Mouse (Mus musculus) left cerebral cortex, postnatal 4 days (tissue): Measurements from ENCODE around the gene Igfbp2. TPM values are rescaled to one million over a fixed set of nuclear protein-coding genes. Genes with fewer than 3 reads are reported as not detected.
A peak's percentile ranks its signal among the peaks of the same experiment; 100 is the strongest.

ENCODE experiments used
- DNase-seq: peaks from one replicate; pipeline ENCODE4 v3.0.0-alpha.2; 2022
- intact Hi-C: fragments of 180-260 bp; cut with DNase I; formaldehyde crosslinking; loops from one replicate; pipeline ENCODE4 v1.15.1; 2025
- total RNA-seq, 2 experiments: library from RNA; stranded (reverse); gene quantifications; 2 replicates each; pipeline ENCODE4 v1.2.3; 2021

Gene Igfbp2
- total RNA-seq, 2 experiments from 2014 or later, result 157 to 158 TPM

GRCm38 (mm10) chr1:72813639-72814403, 10.5 kb upstream of the Igfbp2 start:
- intact Hi-C loops, result no loop called here
- no peak for DNase-seq

GRCm38 (mm10) chr1:72815184-72815583, 9.1 kb upstream of the Igfbp2 start:
- intact Hi-C loops, result no loop called here
- DNase-seq, result peak; percentile 7

DNA sequence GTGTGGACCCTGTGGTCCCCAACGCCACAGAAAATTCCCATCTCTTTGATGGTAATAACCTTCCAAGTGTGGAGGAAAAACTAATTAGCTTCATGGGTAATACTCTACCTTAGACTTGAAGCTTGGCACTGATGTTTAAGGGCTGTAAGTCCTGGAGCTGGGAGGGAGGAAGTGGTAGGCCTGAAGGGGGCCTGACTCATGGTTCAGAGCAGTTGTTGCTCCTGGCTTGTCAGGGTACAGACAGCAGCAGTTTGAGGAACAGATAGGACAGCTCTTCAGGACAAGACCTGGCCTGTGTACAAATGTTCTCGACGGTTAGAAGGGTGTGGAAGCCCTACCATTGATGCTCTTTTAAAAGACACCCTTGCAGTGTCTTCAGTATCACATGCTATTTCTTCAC, 8.7 kb upstream of the Igfbp2 start:
- DNase-seq, result no peak
- intact Hi-C loops, result no loop called here

DNA sequence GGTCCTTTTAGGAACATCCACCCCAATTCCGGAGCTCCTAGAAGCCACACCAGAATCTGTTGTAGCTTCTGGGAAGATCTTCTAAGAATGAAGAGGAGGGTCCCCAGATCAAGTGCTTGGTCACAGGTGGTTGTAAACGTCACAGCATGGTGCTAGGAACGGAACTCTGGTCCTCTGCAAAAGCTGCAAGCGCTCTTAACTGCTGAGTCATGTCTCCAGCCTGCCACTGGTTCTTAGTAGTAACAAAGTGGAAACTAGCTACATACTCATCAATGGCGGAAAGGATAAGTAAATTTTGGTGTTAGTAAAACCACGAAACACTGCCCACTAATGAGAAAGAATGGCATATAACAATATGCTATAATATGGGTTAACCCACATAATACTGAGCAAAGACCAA, 4.3 kb upstream of the Igfbp2 start:
- no peak for DNase-seq
- intact Hi-C loops, result no loop called here

DNA sequence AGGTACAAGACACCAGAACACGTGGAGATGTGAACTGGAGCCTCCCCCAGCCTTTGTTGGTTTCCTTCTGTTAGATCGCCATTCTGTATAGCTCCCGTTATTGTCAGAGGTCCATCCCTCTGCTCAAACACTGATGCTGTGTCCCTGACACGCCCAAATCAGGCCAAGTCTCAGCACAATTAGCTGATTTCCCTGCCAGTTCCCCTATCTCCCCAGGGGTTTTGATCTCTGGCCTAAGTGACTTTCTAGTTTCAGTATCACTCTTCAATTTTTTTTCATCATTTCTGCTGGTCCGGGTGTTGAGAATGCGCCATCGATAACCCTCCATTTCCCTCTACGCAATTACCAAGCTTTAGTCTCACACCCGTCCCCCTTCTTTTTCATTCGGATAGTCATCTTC, 1.4 kb upstream of the Igfbp2 start:
- DNase-seq, result no peak
- intact Hi-C loops, result no loop called here

DNA sequence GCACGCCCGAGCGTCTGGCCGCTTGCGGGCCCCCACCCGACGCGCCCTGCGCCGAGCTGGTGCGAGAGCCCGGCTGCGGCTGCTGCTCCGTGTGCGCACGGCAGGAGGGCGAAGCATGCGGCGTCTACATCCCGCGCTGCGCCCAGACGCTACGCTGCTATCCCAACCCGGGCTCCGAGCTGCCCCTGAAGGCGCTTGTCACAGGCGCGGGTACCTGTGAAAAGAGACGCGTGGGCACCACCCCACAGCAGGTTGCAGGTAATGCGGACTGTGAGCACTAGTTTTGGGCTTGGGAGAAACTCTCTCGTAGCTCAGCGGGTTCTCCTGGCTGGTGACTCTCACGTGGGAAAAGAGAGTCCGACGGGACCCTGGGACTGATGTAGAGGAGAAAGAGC, 401 bp downstream of the Igfbp2 start:
- intact Hi-C loops, result no loop called here
- no peak for DNase-seq

GRCm38 (mm10) chr1:72825286-72825685, 983 bp downstream of the Igfbp2 start:
- peak; percentile 17 for DNase-seq
- intact Hi-C loops, result no loop called here

DNA sequence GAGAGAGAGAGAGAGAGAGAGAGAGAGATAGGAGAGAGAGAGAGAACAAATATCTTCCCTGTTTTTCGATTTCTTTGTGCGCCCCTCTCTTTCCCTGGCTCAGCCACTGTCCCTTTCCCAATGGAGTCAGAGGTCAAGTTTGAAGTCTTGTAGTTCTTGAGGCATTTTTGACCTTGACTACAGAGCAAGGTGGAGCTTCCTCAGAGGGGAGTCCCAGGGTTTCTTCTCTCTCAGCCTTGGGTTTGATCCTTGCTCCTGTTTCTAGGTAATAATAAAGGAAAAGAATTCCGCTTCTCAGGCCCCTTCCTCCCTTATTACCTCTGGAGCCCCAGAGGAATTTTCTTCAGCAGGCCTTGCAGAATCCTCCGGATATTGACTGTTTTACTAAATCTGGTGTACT, 1.6 kb downstream of the Igfbp2 start:
- DNase-seq, result no peak
- intact Hi-C loops, result no loop called here

DNA sequence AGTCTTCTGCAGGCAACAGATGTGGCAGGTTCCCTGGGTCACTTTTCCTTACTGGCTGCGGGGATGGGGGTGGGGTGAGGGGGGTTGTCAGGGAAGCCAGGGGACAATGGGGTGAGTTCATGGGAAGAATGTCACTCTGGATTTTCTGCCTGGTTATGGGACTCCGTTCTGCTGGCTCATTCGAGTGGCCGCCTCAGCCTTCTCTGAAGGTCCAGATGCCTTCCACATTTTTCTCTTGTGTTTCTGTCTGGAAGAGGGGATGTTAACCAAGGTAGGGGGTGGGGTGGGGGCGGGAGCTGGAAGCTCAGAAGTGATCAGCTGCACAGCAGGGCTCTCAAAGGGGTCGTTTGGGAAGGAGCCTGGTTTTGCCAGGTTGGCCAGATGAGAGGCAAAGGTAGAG, 2.1 kb downstream of the Igfbp2 start:
- intact Hi-C loops, result no loop called here
- no peak for DNase-seq

DNA sequence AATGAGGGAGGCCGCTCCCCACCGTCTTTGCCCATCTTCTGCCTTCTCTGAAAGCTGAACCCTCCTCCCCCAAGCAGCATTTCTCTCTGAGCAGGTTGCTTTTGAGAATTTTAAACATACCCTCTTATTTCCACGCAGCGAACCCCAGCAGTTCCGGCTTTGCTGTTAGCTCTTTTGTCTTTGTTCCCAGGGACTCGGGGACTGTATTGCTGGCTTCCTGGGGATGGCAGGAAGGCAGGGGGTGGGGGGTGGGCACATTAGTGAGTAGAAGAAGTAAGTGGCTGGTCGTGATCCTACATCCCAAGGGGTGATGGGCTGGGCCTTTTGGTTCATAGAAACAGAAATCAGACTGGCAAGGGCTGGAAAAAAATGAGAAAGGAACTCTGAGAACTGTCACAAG, 2.6 kb downstream of the Igfbp2 start:
- DNase-seq, result no peak
- intact Hi-C loops, result no loop called here

DNA sequence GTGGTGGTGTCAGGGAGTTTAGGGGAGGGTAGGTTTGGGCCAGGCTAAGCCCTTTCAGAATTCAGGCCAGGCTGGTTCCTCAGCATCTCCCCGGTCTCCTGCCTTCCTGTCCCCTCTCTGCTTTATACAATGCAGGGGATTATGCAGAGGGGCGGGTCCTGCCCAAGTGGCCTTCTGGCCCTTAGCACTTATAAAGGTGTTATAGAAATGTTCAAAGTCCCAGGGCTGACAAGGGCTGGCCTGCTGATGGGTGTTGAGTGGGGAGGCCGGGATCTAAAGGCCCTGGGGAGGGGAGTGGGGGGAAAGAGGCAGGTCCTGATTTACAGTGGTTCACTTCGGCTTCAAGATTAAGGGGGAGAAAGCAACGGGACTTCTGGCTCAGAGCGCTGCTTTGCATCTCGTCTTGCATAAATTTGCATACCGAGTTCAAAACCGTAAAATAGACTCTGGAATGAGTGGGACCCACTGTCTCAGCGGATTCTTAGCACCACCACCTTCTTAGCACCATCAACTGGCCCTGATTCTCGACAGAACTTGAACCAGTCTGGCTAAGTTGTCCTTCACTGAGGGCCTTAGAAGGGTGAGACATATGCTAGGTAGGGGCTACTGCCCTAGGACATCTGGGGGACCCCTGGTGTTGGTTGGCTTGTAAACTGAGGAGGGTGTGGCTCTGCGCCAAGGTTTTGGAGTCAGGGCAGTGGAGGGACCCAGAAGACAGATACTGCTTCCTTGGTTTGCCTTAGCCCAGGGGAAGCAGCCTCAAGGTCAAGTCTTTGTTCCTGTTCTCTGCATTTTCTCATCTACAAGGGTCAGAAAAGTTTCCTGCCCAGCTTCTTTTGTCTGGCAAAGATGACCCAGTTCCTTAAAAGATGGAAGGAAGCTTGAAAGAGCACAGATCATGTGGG, 3.4 kb downstream of the Igfbp2 start:
- peak; percentile 59 for DNase-seq
- intact Hi-C loops, result no loop called here

DNA sequence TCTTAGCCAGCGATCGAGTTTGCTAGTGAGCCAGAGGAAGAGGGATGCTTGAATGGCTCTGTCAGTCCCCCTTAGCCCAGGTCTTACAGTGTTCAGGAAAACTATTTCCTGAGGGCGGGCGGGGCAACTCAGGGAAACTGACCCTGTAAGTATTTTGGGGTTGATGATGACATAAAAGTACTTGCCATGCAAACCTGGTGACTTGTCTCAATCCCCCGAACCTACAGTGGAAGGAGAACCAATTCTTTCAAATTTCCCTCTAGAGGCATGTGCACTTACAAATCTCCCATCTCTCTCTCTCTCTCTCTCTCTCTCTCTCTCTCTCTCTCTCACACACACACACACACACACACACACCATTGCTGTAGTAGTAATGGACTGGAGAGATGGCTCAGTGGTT, 4.5 kb downstream of the Igfbp2 start:
- intact Hi-C loops, result no loop called here
- no peak for DNase-seq

DNA sequence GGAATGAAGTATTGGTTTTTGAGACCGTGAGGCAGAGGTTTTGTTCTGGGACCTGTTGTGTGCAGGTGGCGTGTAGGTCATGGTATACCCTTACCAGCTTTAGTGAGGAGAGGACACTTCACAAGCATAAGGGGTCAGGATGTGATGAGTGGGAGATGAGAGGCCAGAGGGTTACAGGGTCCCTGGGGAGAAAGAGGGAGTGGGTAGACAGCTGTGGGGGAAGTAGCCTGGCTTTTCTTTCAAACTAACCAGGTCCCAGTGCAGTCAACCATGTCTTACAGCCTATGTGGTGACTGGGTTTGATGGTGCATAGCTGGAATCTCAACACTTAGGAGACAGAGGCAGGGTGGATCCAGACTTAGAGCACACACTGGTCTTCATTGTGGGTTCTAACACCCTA, 6.2 kb downstream of the Igfbp2 start:
- DNase-seq, result no peak
- intact Hi-C loops, result no loop called here

- intact Hi-C loops, result no loop called here
- DNase-seq, result peak; percentile 91
These were observed 8.4 kb downstream of the Igfbp2 start for GRCm38 (mm10) chr1:72832715-72833153.

DNA sequence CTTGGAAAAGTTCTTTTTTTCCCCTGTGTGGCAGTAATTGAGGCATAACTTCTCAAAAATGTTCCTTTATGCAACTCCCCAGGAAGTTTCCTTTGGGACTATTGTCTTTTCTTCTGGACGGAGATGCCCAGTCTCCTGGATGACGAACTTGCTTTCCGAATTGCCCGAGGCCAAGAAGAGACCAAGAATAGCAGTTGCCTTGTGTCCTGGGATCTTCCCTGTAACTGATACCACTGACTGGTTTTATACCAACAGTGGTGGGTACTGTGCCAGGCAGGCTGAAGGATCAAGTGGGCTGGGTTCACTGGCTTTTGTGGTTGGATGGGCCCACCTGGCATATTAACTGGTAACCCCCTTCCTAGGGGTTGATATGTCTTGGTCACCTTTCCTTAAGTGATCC, 9.3 kb downstream of the Igfbp2 start:
- DNase-seq, result no peak
- intact Hi-C loops, result no loop called here

- DNase-seq, result no peak
- intact Hi-C loops, result loop anchor here (5.0 kb wide), 1 partner anchor 122 kb away; no protein-coding TSS in a partner anchor
These were observed 15.1 kb downstream of the Igfbp2 start for GRCm38 (mm10) chr1:72839356-72839755.

- intact Hi-C loops, result loop anchor here (5.0 to 10.0 kb wide), 2 partner anchors 122 to 525 kb away; no protein-coding TSS in a partner anchor
These were observed 15.5 kb downstream of the Igfbp2 start for GRCm38 (mm10) chr1:72839791-72840190.

GRCm38 (mm10) chr1:72842666-72843459, 18.6 kb downstream of the Igfbp2 start:
- no peak for DNase-seq
- intact Hi-C loops, result loop anchor here (10.0 kb wide), 1 partner anchor 528 kb away; no protein-coding TSS in a partner anchor

More at GRCm38 (mm10) chr1:72839791-72840190, 15.5 kb downstream of the Igfbp2 start:
- DNase-seq, result no peak

DNA sequence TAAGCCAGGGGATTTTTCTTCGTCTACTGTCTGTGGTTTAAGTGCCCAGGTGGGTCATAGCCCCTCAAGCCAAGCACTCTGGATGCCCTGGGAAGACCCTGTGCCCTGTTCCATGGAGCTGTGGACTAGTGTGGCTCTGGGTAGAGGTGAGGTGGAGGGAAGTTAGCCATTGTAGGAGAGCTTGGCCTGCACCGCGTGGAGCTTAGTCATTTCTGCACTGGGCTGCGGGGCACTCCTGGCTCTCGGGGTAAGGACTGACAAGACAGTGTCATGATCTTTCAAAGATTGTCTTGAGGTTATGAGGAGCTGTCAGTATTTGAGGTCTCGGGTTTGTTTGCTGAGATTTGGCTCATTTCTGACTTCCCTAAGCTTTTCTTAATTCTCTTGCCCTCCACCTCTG, 20.4 kb downstream of the Igfbp2 start:
- intact Hi-C loops, result loop anchor here (10.0 kb wide), 1 partner anchor 530 kb away; no protein-coding TSS in a partner anchor
- DNase-seq, result no peak

- intact Hi-C loops, result loop anchor here (10.0 kb wide), 1 partner anchor 533 kb away; no protein-coding TSS in a partner anchor
These were observed 23.6 kb downstream of the Igfbp2 start for GRCm38 (mm10) chr1:72847849-72848380.

More at GRCm38 (mm10) chr1:72847849-72848380, 23.6 kb downstream of the Igfbp2 start:
- no peak for DNase-seq
